Mouse (Mus musculus) liver, adult 2 months (tissue): Measurements from ENCODE around the gene Myo18b. TPM values are rescaled to one million over a fixed set of nuclear protein-coding genes. Genes with fewer than 3 reads are reported as not detected.

Source experiments
- DNase-seq: peaks from one replicate; pipeline ENCODE4 v3.0.0-alpha.2; 2011; ENCODE audit warnings: low read depth, low spot score; ENCODE audit errors: extremely low read depth
- H3K27ac ChIP-seq: fragments of 200-500 bp; replicated peaks from 2 replicates; pipeline ENCODE4 v1.5.1; 2012; ENCODE audit warnings: low read depth, mild to moderate bottlenecking, control low read depth, inconsistent platforms, low read length; ENCODE audit not compliant: insufficient read depth
- H3K27me3 ChIP-seq: fragments of 200-500 bp; 2 replicates; pipeline ENCODE4 v1.6.1; 2012; ENCODE audit warnings: mild to moderate bottlenecking, moderate library complexity, low read length, inconsistent platforms; ENCODE audit not compliant: control insufficient read depth, insufficient read depth
- H3K36me3 ChIP-seq: fragments of 200-500 bp; 2 replicates; pipeline ENCODE4 v1.6.1; 2012; ENCODE audit warnings: low read length, inconsistent platforms; ENCODE audit not compliant: control insufficient read depth, insufficient read depth
- H3K4me1 ChIP-seq: fragments of 200-500 bp; 2 replicates; pipeline ENCODE4 v1.6.1; 2011; ENCODE audit warnings: low read length; ENCODE audit not compliant: control insufficient read depth, insufficient read depth
- H3K4me3 ChIP-seq: fragments of 200-500 bp; 2 replicates; pipeline ENCODE4 v1.5.1; 2011; ENCODE audit warnings: low read depth, mild to moderate bottlenecking, control low read depth, low read length, moderate library complexity; ENCODE audit not compliant: insufficient read depth
- H3K79me2 ChIP-seq: fragments of 200-500 bp; 2 replicates; pipeline ENCODE4 v1.6.1; 2012; ENCODE audit warnings: inconsistent platforms, mild to moderate bottlenecking, low read length, moderate library complexity; ENCODE audit not compliant: control insufficient read depth, insufficient read depth
- H3K9ac ChIP-seq: fragments of 200-500 bp; 2 replicates; pipeline ENCODE4 v1.6.1; 2012; ENCODE audit warnings: low read depth, mild to moderate bottlenecking, control low read depth, inconsistent platforms, low read length
- CTCF ChIP-seq: fragments of 200-500 bp; IDR thresholded peaks from 2 replicates; pipeline ENCODE4 v1.5.1; 2011; ENCODE audit warnings: low read depth, low read length, control low read depth
- POLR2A ChIP-seq: fragments of 200-500 bp; IDR thresholded peaks from 2 replicates; pipeline ENCODE4 v1.6.1; 2011; ENCODE audit warnings: low read length, control low read depth; ENCODE audit not compliant: insufficient read depth; ENCODE audit errors: extremely low read depth
- WGBS: fragments of 180-500 bp; shearing (Covaris S2); methylation state at CpG from one replicate; pipeline ENCODE4 v1.1.7; 2018; 5-methylcytosine and 5-hydroxymethylcytosine counted together
- polyA plus RNA-seq: library from polyadenylated mRNA; depleted of rRNA; stranded (reverse); fragments of >200 nt; gene quantifications from 2 replicates; pipeline ENCODE4 v1.2.3, GENCODE M21; 2012
- total RNA-seq: library from RNA; depleted of rRNA; stranded (reverse); fragments of >200 nt; gene quantifications from 2 replicates; pipeline ENCODE4 v1.2.3, GENCODE M21; 2014

Myo18b gene
- total and polyA plus RNA-seq, 2 experiments: 0.04 to 0.28 TPM

DNA sequence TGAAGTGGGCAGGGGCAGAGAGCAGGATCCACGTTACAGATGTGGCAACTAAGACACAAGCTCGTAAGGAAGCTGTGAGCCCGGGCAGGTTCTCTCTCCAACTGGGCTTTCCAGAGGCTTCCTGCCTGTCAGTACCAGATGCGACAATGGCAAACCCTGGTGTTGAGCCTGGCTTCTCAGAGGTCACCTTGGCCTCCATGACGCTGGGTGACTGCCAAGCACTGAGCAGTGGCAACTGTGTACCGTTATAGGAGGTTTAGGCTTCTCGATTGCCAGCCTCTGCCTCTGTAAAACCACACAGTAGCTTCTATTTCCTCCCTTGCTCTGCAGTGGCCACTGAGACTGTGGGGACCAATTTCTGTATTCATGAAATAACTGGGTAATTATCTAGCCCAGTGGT, 81.1 kb downstream of the Myo18b start:
- Histone ChIP-seq H3K4me1 (no peaks in the 10 kb centered on the region), H3K36me3 (no peaks in the 10 kb centered on the region), H3K27me3 (no peaks in the 10 kb centered on the region), H3K27ac (no peak overlapping the region), H3K9ac (no peak overlapping the region), H3K4me3 (no peak overlapping the region), H3K79me2 (no peaks in the 10 kb centered on the region)
- WGBS: 78% methylated on average over 7 of the region's 7 CpGs
- DNase-seq: no peak
- no peak for TF ChIP-seq POLR2A
- no peak for TF ChIP-seq CTCF

DNA sequence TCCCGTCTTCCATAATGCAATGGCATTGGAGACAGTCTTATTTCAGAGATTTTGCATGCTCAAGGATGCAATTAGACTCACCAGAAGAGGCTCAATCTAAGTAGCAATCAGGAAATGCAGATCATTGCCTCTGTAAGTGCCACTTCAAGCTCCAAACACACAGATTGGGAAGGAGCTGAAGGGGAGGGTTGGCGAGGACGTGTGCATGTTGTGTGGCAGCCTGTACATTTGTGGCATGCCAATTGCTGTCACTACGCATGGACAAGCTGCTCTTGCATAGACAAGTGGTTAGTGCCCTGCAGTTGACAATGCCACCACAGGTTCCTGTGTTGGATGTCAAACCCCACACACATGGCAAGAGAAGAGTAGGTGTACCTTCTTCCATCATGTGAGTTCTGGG, 88.5 kb downstream of the Myo18b start:
- no peak overlapping the region for H3K4me3 ChIP-seq
- WGBS: 85% methylated on average over 4 of the region's 4 CpGs

DNA sequence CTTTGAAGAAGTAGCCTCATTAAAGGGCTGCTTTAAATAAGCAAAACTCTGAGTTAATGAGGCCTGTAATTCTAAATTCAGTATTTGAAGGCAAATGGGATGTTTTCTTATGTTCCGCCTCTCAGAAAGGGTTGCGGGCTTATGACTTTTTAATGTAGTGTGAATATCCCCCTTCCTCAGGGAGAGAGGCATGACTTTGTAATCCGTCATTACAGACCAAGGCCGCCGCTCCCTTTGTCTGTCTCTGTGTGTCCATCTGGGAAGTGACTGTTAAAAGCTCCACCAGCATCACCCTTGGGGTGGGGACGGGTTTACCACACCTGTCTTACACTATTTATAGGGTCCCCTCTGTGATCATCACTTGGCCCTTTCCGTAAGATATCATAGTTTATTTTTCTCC, 100.1 kb downstream of the Myo18b start:
- no peaks in the 10 kb centered on the region for H3K4me1 ChIP-seq
- 82% methylated on average over 7 of the region's 7 CpGs for WGBS
- no peaks in the 10 kb centered on the region for H3K36me3 ChIP-seq
- 0 out of 2 replicates have a peak, but pooled peaks cover under 1% of the 10 kb centered on the region for H3K27me3 ChIP-seq
- DNase-seq: no peak
- no peak overlapping the region for H3K27ac ChIP-seq
- H3K79me2 ChIP-seq: no peaks in the 10 kb centered on the region
- TF ChIP-seq POLR2A: no peak
- no peak for TF ChIP-seq CTCF
- H3K9ac ChIP-seq: no peak overlapping the region
- H3K4me3 ChIP-seq: no peak overlapping the region

More for the DNA sequence above, 88.5 kb downstream of the Myo18b start:
- Histone ChIP-seq H3K79me2 (no peaks in the 10 kb centered on the region), H3K4me1 (no peaks in the 10 kb centered on the region), H3K9ac (no peak overlapping the region), H3K27me3 (no peaks in the 10 kb centered on the region), H3K27ac (no peak overlapping the region), H3K36me3 (no peaks in the 10 kb centered on the region)
- no peak for DNase-seq
- no peak for TF ChIP-seq CTCF
- no peak for TF ChIP-seq POLR2A

DNA sequence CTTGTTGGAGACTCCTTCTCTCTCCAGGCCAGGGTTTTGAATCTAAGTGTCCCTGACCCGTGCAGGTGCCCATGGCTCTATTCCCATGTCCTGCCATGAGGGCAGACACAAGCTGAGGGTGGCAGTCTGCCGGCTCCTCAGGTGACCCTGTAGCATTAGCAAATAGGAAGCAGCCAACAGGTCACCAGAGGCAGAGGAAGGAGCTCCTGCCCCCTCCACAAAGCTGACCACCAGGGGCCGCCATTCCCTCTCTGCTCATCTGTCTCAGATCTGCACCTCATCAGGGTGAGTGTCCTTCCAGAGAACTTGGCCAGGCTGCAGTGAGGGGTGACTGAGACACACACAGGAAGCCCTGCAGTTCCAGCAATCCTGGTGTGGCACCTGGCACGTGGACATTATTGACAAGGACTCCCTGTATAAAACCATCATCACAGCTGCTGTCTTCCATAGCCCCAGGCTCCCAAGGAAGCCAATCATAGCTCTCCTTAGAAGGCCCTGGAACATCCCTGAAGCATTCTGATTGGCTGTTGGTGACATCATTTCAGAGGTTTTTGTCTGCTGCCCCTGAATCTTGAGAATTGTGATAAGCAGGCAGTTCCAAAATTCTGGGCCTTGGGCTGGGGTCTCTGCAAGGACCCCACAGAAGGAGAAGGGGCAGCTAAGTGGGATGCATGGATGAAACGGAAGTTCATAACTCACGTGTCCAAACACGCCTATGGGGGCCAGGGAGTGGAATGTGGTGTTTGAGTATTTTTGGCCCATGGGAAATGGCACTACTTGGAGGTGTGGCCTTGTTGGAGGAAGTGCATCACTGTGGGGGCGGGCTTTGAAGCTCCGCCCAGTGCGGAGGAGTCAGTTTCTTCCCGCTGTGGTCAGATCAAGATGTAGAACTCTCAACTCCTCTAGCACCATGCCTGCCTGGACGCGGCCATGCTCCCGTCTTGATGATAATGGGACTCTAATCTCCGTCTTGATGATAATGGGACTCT, 104.1 kb downstream of the Myo18b start:
- no peak for TF ChIP-seq POLR2A
- TF ChIP-seq CTCF: peak; percentile 27; the same call in 1 of the 2 replicates
- no peak overlapping the region for H3K4me3 ChIP-seq
- no peaks in the 10 kb centered on the region for H3K79me2 ChIP-seq
- WGBS: 71% methylated on average over 15 of the region's 15 CpGs
- DNase-seq: no peak
- no peak overlapping the region for H3K27ac ChIP-seq
- no peaks in the 10 kb centered on the region for H3K27me3 ChIP-seq
- no peak overlapping the region for H3K9ac ChIP-seq
- no peaks in the 10 kb centered on the region for H3K4me1 ChIP-seq
- no peaks in the 10 kb centered on the region for H3K36me3 ChIP-seq

DNA sequence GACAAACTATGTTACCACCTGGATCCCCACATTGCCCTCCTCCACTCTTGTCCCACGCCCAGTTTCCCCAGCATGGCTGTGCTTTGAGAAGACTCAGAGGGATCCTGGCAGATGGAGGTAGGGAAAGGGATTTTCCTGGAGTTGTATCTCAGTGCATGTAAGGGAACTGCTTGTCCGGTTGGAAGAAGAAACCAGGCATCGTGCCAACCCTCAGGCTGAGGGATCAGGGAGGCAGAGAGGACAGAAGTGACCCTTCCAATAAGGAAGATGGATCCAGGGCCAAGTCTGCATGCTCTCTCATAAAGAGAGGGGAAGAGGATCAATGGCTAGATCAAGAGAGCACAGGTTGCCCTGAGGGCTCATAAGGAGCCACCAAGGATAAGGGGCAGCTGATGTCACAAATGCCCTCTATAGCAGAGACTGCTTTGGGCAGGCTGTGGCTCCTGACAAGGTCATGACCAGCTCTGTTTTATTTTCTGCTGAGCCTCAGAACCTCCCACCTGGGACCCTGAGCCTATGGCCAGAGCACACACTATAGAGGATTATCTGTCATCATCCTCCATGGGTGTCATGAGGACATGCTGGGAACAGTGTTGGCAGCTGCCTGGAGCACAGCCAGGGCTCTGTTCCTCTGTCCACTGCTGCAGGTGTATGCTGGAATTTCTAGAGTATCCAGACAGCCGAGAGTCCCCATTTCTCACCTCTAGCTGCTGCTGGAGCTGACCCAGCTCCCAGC, 105.6 kb downstream of the Myo18b start:
- Histone ChIP-seq H3K4me1 (no peaks in the 10 kb centered on the region), H3K27me3 (no peaks in the 10 kb centered on the region), H3K36me3 (no peaks in the 10 kb centered on the region), H3K4me3 (no peak overlapping the region), H3K79me2 (no peaks in the 10 kb centered on the region), H3K27ac (no peak overlapping the region), H3K9ac (no peak overlapping the region)
- TF ChIP-seq POLR2A (no peak), CTCF (no peak)
- WGBS: 58% methylated on average over 4 of the region's 4 CpGs
- no peak for DNase-seq
